Mouse (Mus musculus) spleen, postnatal 14 days (tissue): ENCODE data around the gene Dlgap4.
"Not testable (repeated sequence)": the region's sequence is repeated elsewhere in the genome, so short reads cannot be mapped to it uniquely, and the experiment has no call there.

Experiments used
- DNase-seq, 2 experiments: peaks; one replicate each; pipeline ENCODE4 v3.0.0; 2021 to 2022; ENCODE audit warnings: low spot score in 2 of 2

Dlgap4 gene

GRCm38 (mm10) chr2:156775455-156776435, 162.2 kb downstream of the Dlgap4 start:
- no peak for DNase-seq

GRCm38 (mm10) chr2:156776907-156777306, 163.4 kb downstream of the Dlgap4 start:
- no peak for DNase-seq

GRCm38 (mm10) chr2:156777326-156778004, 164.0 kb downstream of the Dlgap4 start:
- no peak for DNase-seq

- no peak for DNase-seq
Measured at GRCm38 (mm10) chr2:156778571-156778970, 165.1 kb downstream of the Dlgap4 start.

GRCm38 (mm10) chr2:156779036-156779435, 165.5 kb downstream of the Dlgap4 start:
- no peak for DNase-seq

GRCm38 (mm10) chr2:156779488-156779887, 166.0 kb downstream of the Dlgap4 start:
- DNase-seq = no peak

GRCm38 (mm10) chr2:156780129-156780528, 166.6 kb downstream of the Dlgap4 start:
- no peak for DNase-seq

- DNase-seq = no peak
Measured at GRCm38 (mm10) chr2:156780752-156781151, 167.2 kb downstream of the Dlgap4 start.

GRCm38 (mm10) chr2:156781281-156781680, 167.8 kb downstream of the Dlgap4 start:
- DNase-seq = no peak

GRCm38 (mm10) chr2:156781836-156782480, 168.5 kb downstream of the Dlgap4 start:
- DNase-seq = no peak

- no peak for DNase-seq
Measured at GRCm38 (mm10) chr2:156782481-156783348, 169.2 kb downstream of the Dlgap4 start.

GRCm38 (mm10) chr2:156783349-156783728, 169.8 kb downstream of the Dlgap4 start:
- DNase-seq = no peak

- DNase-seq = no peak
Measured at GRCm38 (mm10) chr2:156784016-156784585, 170.6 kb downstream of the Dlgap4 start.

- no peak for DNase-seq
Measured at GRCm38 (mm10) chr2:156784891-156785290, 171.4 kb downstream of the Dlgap4 start.

GRCm38 (mm10) chr2:156786369-156786768, 172.9 kb downstream of the Dlgap4 start:
- DNase-seq = not testable (repeated sequence)

- no peak for DNase-seq
Measured at GRCm38 (mm10) chr2:156787090-156787775, 173.7 kb downstream of the Dlgap4 start.

- DNase-seq = no peak
Measured at GRCm38 (mm10) chr2:156787776-156788105, 174.2 kb downstream of the Dlgap4 start.

- no peak for DNase-seq
Measured at GRCm38 (mm10) chr2:156788836-156789235, 175.3 kb downstream of the Dlgap4 start.

GRCm38 (mm10) chr2:156798516-156798915, 185.0 kb downstream of the Dlgap4 start:
- DNase-seq = no peak

- no peak for DNase-seq
Measured at GRCm38 (mm10) chr2:156801045-156801444, 187.5 kb downstream of the Dlgap4 start.
